Mouse (Mus musculus) naive thymus-derived CD4-positive, alpha-beta T cell, adult 2 months (primary cell): Measurements from ENCODE around the gene Nicn1.
"Not testable (repeated sequence)": the region's sequence is repeated elsewhere in the genome, so short reads cannot be mapped to it uniquely, and the experiment has no call there.

Experiments used
- DNase-seq: peaks from one replicate; pipeline ENCODE4 v3.0.0-alpha.2; 2011; ENCODE audit warnings: low read depth

Nicn1 gene

DNA sequence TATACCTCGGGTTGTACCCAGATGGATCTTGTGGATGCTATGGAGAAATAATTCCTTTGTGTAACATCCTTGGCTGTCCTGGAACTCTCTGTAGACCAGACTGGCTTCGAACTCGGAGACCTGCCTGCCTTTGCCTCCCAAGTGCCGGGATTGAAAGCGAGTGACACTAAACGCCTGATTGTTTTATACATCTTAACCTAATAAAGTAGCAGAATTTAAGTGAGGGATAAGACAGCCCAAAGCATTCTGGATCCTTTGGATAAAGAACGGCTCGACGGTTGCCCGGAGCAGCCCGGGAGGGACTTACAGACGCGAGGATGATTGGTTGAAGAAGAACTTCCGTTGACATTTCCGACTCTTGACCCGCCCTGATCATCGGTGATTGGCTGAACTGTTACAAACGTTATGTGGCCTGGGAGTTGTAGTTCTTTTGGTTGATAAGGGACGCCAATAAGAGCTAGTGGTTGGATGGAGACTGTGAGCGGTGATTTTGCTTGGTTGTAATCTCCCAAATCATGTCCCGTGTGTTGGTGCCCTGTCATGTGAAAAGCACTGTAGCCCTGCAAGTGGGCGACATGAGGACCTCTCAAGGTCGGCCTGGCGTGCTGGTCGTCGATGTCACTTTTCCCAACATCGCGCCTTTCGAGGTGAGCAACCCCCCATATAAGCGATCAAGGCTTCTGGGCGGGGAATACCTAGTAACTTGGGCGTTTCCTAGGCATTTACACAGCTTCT lies at the start of gene Nicn1:
Nicn1 (plus strand) TSS at position 414 of the 735 bp plus-strand sequence.
- DNase-seq: peak; percentile 95

DNA sequence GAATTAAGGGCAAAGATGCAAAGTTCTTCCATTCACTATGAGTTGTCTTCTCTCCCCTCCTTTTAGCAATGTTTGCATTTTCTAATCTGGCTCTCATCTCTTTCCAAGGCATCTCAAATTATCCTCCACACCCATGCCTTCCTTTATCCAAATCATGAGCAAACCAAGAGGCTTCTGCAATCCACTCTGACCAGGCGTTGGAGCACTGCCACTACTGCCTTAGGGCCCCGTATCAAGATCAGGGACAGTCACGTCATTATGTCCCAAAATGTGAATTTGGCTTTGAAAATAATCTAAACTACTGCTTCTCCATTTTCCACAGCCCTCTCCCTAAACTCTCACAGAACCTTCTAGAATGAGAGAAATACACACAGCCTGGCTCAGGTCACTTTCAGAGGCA lies 45.7 kb upstream of the Nicn1 start:
- DNase-seq: no peak

DNA sequence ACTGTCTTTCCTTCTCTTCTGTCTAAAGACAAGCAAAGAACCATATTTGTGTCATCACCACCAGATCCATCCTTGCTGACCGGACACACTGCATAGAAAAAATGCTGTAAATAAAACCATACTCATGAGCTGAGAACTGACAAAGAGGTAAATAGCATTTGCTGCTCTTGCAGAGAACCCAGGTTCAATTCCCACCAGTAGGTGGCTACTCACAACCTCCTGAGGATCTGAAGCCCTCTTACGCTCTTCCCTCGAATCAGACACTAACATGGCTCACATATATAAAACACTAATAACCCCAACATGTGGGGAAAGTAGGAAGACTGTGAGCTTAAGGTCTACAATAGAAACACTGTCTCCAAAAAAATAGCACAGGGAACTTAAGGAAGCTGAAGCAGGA lies 45.2 kb upstream of the Nicn1 start:
- peak; percentile 60 for DNase-seq

DNA sequence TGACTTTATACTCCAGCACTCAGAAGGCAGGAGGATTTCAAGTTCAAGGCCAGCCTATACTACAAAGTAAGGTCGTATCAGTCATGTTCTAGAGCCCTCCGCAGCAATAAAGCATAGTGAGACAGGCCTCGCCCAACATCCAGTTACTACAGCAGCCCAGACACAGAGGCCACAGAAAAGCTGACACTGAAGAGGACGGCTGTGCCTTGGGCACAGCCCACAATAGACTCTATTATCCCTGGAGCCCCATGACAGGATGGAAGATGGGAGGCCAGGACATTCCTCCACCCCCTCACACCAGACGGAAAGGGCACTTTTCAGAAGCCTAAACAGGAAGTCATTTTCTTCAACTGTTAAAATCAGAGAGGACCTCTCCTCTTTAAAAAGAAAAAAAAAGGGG lies 41.3 kb upstream of the Nicn1 start:
- DNase-seq: no peak

DNA sequence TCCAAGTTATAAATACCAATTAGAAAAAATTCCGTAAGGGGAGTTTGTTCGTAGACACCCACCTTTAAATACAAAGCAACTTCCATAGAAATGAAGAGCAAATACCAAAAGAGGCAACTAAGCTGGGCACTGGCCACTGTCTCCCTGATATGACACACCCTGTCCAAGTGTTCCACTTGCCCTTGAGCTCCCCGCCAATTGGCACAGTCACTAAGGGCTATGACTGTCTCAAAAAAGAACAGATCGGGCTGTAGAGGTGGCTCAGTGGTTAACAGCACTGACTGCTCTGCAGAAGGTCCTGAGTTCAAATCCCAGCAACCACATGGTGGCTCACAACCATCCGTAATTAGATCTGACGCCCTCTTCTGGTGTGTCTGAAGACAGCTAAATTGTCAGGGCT lies 38.4 kb upstream of the Nicn1 start:
- DNase-seq: no peak

DNA sequence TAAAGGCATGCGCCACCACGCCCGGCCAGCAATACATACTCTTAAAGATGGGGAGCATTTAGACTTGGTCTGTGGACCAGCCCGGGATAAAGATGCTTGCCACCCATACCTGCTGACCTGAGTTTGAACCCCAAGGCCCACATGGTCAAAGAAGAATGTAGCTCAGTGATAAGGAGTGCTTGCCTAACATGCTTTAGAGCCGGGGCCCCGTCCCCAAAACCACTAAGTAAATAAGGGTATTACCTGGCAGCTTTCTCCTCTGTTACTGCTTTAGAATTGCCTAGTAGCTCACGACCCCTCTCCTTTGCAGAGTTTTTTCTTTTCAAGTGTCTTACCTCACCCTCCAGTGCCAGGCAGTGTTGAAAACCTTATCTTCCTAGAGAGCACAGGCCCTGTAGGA lies 37.5 kb upstream of the Nicn1 start:
- DNase-seq: no peak

DNA sequence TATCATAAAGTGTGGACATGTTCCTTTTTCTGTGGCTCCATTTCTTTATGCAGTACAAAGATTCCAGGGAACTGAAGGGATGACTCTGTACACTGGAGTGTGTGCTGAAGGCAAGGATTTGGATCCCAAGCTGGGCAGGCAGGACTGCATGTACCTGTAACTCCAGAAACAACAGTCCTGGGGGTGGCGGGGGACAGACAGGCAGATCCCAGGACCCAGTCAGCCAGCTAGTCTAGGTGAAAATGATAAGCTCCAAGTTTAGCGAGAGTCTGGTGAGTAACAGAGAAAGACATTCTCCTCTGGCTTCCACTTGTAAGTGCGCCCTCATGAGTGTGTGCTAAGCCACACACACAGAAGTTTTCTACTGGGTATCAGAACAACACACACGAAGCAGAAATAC lies 29.7 kb upstream of the Nicn1 start:
- no peak for DNase-seq

DNA sequence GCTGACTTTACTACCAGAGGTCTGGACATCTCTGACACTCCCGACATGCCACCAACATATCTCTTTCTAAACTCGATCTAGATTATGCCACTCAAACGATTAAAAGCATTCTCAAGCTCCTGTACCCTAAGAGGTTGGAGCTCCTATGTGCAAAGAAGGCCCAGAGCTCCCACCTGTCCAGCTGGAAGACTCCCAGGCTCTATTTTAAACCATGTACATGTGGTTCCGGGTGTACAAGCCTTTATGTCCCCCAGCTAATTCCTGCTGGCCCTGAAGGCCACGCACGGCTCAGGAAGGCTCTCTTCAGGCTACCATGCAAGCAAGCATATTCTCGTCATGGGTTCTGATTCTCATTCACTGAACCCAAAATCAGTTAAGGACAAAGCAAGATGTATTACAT lies 28.4 kb upstream of the Nicn1 start:
- no peak for DNase-seq

DNA sequence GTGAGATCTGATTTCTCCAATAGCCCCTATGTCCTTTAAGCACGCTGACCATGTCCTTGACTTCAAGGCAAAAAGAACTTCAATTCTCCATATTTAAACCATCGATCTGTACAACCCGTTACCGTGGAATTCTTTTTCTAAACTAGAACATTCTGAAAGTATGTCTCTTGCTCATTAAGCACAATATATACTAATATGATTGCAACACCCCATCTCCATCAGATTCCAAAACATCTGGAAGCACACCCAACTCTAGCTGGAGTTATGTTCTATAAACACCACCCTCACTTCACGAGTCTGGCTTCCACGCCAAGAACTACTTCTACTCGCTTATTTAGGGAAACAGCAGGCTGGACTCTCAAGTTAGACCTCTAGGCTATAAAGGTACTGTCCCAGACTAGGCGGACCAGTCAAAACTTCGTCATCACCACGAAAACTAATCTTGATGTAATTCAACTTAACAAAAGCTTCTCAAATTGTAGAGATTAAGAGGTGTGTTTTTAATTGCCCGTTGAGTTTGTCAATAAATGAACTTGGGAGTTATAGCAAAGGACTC lies 27.7 kb upstream of the Nicn1 start:
- DNase-seq: no peak

DNA sequence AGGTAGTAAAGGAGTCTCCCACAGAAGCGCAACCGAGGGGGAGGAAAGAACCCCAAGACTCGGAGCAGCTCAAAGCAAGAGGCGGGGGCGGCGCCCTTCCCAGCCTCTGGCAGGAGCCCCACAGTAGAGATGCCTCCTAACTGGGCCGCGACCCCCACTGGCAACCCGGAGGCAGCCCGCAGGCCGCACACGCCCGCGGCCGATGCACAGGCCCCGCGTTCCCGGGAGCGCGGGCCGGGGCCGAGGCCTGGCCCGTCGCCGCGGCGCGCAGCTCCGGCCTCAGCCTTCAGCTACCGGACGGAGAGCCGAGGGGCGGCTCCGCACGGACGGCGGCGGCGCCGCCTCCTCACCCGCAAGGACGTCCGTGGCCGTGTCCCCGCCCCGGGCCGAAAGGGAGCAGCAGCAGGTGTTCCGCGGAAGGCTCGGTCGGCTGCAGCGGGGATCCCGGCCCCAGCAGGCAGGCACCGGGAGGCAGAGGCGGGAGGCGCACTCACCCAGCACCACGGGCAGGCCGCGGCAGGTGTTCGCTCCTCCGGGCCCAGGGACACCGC lies 27.0 kb upstream of the Nicn1 start:
- DNase-seq: no peak

DNA sequence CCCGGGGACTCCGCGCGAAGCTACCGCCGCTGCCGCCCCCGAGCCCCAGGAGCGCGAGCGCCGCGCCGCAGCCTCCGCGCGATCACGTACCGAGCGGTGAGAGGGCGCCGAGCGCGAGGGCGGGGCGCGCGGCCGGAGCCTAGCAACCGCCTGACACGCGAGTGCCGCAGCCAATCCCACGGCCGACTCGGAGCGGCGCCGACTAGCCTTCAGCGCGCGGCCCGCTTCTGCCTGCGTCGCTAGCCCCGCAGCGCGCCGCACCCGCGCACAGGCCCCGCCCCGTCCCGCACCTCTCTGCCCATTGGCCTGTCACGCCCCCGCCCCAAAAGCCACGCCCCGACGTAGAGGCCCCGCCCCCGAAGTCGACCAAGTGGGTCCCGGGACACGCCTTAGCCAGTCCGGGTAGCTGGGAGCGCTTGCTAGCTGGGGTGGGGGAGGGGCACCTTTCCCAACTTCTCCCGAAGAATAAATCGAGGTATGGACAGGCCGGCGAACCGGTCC lies 26.5 kb upstream of the Nicn1 start, which contains the start of gene Dag1:
Dag1 (minus strand) TSS at position 269 of the 501 bp plus-strand sequence.
- peak; percentile 96 for DNase-seq

DNA sequence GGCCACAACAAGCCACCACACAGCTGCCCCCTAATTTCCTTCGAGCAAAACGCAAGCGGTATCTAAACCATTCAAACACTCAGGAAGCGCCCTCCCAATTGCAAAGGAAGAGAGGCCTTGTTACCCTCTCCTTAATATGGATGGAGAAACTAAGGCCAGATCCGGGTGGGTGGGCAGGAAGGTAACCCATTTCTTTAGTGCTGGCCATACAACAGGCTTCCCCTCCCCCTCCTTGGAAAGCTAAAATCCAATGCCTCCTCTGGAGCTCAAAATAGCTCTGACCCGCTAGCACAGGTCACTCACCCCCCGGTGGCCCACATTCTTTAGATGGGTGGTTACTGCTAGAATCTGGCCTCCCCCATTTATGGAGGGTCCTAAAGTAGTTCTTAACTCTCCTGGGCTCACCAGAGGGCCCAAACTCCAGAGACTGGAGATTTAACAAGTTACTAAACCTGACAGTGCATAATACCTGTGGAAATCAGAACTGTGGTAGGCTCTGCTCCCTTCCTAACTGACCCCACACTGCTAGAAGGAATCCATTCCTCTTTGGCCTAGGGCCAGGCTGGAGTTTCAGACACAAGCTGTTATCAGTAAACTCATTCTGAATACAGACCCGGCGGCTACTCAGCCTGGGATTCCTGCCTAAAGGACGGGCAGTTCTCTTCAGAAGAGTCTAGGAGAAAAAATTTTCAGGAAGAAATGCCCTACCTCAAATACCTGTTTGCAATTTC lies 25.9 kb upstream of the Nicn1 start:
- DNase-seq: no peak

DNA sequence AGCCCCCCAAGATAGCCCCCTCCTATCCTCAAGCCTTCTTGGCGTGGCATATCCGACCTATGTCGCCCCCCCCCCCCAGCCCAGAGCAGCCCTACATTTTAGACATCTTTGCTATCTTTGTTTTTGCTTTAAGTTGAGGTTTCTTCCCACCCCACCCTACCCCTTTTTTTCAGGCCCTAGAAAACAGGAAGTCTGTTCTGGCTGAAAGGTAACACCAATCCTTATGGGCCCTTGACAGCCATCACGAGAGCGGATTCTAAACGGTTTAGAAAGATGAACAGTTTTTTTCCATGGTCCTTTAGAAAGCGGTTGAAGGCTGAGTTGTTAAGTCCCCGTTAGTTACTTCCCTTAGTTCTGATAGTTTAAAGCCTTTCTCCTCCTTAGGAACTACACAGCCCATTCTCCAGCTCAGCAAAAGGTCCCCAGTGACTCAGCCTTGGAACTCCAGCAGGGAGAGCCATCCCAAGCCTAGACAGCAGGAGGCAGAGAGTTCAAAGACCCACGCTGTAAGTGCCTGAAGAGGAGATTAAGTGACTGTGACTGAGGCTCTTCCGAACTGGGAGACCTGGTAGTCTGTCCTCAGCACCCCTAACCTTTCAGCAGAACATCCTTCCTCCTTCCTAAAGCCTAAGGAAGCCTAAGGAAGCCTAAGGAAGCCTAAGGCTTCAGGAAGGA lies 23.8 kb upstream of the Nicn1 start:
- peak; percentile 46 for DNase-seq

DNA sequence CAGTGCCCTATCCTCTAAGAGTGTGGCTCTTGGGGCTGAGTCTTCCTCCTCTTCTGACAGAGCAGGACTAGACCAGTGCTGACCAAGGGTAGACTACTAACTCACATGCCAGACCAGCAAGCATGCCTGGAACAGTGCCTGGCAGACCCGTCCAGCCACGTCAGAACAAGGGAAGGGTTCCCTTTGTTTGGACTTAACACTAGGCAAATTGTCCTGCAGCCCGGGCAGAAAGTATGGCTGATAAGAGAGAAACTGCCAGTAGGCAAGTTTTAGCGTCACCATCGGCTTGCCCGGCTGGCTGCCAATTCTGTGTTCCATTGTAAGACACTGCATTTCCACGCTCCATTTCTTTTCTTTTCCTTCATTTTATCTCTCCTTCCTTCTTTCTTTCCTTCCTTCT lies 22.5 kb upstream of the Nicn1 start:
- no peak for DNase-seq

DNA sequence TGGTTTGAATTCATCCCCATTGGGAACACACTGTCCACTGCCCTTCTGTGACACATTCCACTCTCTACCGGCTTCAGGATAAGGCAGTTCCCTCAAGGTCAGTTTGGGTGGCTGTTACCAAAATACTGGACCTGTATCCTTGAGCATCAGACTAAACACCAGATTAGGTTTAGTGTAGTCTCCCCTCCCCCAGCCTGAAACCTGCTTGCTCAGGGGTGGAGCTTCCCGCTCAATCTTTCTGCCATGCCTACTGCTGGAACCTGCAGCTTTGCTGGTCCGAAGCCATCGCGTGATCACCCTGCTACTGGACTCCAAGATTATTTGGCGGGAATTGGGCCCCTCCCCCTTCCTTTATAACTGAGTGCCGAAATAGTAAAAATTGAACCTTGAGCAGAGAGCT lies 21.5 kb upstream of the Nicn1 start:
- DNase-seq: not testable (repeated sequence)

DNA sequence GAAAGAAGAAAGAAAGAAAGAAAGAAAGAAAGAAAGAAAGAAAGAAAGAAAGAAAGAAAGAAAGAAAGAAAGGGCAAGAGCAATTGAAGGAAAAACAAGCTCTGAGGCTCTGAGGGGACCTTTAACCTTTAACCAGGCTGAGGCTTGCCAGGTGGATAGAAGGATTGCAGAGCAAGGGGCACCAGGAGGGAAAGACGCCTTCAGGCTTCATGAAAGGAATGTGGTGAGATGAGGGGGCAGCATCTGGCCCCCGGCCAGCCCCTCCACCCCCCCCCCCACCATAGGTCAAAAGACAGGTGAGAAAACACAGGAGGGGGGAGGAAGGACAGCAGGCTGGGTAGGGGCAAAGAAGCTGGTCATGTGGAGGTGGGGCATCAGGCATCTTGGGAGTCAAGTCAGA lies 18.3 kb upstream of the Nicn1 start:
- DNase-seq: no peak

DNA sequence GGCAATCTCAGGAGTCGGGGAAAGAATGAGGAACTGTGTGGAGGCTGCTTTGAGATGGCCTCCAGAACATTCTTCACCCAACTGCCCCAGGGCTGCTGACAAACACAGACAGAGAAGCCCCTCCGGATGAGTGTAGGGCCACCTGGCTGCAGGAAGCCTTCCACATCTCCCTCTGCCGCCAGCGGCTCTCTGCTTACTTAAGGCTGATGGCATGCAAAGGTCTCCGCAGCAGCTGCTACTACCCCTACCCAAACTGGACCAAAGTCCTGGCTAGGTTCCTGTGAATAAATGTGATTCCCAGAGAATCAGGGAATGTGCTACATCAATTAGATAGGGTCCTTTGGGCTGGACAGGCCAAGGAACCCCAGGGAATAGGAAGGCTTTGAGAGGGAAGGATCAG lies 17.5 kb upstream of the Nicn1 start:
- DNase-seq: no peak

DNA sequence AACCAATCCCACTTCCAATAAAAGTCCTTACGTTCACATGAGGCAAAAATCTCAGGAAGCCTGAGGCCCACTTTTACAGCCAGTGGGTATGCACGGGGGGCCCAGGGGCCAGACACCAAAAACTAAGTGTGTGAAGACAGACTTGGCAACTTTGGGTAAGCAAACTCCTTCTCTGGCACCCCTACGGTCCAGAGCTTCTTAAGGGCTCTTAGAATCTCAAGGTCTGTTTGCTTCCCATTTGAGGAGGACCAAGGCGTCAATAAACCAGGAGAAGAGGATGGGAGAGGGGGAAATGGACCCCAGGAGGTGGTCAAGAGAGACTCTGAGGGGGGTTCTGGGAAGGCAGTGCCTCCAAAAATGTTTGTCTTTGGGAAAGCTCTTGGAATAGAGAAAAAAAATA lies 16.7 kb upstream of the Nicn1 start:
- DNase-seq: no peak

DNA sequence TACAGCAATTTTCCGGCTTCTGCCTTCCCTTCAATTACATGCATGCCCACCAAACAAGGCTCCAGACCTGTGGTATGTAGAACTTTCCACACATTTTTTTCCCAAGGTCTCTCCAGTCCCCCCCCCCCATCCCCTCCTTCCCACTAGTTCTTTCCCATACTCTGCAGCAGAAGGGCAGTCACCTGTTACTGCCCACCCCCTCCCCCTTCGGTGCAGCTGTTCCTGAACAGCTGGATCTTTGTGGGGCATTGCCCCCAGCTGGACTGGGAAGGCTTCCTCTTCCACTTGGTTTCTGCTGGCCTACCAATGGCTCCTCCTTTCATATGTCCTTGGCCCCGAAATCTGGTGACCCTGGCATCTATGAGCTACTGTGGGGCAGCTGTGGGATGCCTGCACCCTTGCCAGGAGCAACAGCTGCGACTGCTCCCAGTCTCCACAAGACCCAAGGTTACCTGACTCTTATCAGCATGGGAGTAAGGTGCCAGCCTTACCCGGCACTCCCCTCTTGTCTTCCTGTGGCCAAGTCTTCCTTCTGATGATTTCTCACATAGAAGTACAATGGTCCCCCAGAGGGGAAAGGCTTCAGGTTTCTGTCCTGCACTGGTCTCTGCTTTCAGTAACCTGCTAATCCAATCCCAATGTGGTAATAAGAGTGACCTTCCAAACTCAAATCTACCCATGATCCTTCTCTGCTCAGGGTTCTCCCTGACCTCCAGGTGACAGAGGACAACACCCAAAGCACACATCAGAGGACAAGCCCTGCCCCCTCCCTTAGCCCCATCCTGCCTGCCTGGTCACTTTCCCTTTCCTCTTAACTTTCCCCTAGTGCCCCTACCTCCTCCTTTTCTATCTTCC lies 15.5 kb upstream of the Nicn1 start:
- DNase-seq: no peak

DNA sequence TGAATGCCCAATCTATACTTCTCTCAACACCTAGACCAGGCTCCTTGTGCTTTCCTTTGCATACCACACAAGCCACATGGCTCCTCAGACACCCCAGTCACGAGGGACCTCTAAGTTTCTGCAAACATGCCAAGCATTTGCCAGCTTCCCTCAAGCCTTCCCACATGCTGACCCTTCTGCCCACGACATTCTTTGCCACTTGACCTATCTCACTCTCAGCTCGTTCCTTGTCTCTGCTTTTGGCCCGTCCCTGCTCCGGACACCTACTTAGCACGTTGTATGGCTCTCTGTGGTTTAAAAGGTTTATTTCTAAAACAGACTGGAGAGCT lies 14.9 kb upstream of the Nicn1 start:
- DNase-seq: no peak

DNA sequence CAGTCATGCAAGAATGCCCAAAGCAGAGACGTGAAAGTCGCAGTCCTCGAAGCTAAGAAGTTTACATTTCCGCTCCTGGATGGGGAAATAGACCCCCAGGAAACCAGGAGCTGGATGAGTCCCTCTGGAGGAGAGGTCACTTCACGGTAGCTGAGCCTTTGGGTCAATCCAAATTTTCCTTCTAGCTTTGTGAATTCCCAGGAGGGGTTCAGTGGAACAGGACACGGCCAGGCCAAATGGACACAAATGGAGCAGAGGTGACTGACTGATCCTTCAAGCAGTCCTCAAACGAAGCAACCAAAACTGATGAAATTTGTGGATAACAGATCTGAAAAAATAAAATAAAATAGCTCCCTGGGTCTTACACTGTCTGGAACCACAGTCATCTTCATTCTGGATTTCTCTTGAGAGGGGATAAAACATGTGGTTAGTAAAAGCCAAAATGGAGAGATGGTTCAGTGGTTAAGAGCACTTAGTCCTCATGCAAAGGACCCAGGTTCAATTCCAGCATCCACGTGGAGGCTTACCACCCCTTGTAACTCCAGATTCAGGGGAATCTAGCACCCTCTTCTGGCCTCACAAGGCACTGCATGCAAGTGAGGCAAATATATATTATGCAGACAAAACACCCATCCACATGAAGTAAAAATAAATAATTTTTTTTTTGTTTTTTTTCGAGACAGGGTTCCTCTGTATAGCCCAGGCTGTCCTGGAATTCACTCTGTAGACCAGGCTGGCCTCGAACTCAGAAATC lies 11.4 kb upstream of the Nicn1 start:
- DNase-seq: peak; percentile 70
